Mouse (Mus musculus) heart, adult 9 months (tissue): ENCODE data around the gene Gbp9.
"Not testable (repeated sequence)": the region's sequence is repeated elsewhere in the genome, so short reads cannot be mapped to it uniquely, and the experiment has no call there.

Experiments
- DNase-seq, 2 experiments: peaks; one replicate each; pipeline ENCODE4 v3.0.0; 2022; ENCODE audit warnings: low spot score in 2 of 2

Gene Gbp9

GRCm38 (mm10) chr5:105139409-105140088 lies at the start of gene Gbp9, which contains the start of the genes Gbp8 and Gbp4:
Gene Gbp9, minus strand, starts transcription at chr5:105139539.
Gene Gbp8, minus strand, starts transcription at chr5:105139540.
Gene Gbp4, minus strand, starts transcription at chr5:105139586.
- DNase-seq, result peak; percentile 52 to 54

GRCm38 (mm10) chr5:105181446-105181845 lies 42.1 kb upstream of the Gbp9 start:
- no peak for DNase-seq

- no peak for DNase-seq
These were observed 17.2 kb upstream of the Gbp9 start for GRCm38 (mm10) chr5:105156582-105156981.

- no peak for DNase-seq
These were observed 14.7 kb upstream of the Gbp9 start for GRCm38 (mm10) chr5:105154049-105154448.

- not testable (repeated sequence) for DNase-seq
These were observed 8.7 kb upstream of the Gbp9 start for GRCm38 (mm10) chr5:105148062-105148461.

- DNase-seq, result peak; percentile 59 to 87
These were observed 7.1 kb upstream of the Gbp9 start for GRCm38 (mm10) chr5:105146447-105146846.

GRCm38 (mm10) chr5:105145731-105146130 lies 6.4 kb upstream of the Gbp9 start:
- peak; percentile 31 to 64 for DNase-seq

- DNase-seq, result not testable (repeated sequence)
These were observed 911 bp upstream of the Gbp9 start for GRCm38 (mm10) chr5:105140089-105140810.

GRCm38 (mm10) chr5:105138906-105139305 lies 433 bp downstream of the Gbp9 start:
- DNase-seq, result no peak

GRCm38 (mm10) chr5:105136706-105137304 lies 2.5 kb downstream of the Gbp9 start:
- not testable (repeated sequence) for DNase-seq

GRCm38 (mm10) chr5:105121731-105122130 lies 17.6 kb downstream of the Gbp9 start:
- not testable (repeated sequence) for DNase-seq

- no peak for DNase-seq
These were observed 23.6 kb downstream of the Gbp9 start for GRCm38 (mm10) chr5:105115740-105116139.

- no peak for DNase-seq
These were observed 24.6 kb downstream of the Gbp9 start for GRCm38 (mm10) chr5:105114696-105115095.

GRCm38 (mm10) chr5:105113656-105114055 lies 25.7 kb downstream of the Gbp9 start:
- DNase-seq, result no peak

GRCm38 (mm10) chr5:105110271-105110852 lies 29.0 kb downstream of the Gbp9 start:
- peak; percentile 77 to 78 for DNase-seq

GRCm38 (mm10) chr5:105109775-105110174 lies 29.6 kb downstream of the Gbp9 start:
- DNase-seq, result peak in 1 of 2 experiments; percentile 17

GRCm38 (mm10) chr5:105105689-105106088 lies 33.6 kb downstream of the Gbp9 start:
- not testable (repeated sequence) for DNase-seq

GRCm38 (mm10) chr5:105081900-105082299 lies 57.4 kb downstream of the Gbp9 start:
- DNase-seq, result no peak

GRCm38 (mm10) chr5:105068356-105068755 lies 71.0 kb downstream of the Gbp9 start:
- not testable (repeated sequence) for DNase-seq

- DNase-seq, result not testable (repeated sequence)
These were observed 74.9 kb downstream of the Gbp9 start for GRCm38 (mm10) chr5:105064443-105064842.

- DNase-seq, result no peak
These were observed 76.0 kb downstream of the Gbp9 start for GRCm38 (mm10) chr5:105063321-105063720.

- not testable (repeated sequence) for DNase-seq
These were observed 76.9 kb downstream of the Gbp9 start for GRCm38 (mm10) chr5:105062403-105062802.
